Mouse (Mus musculus) thymus, adult 2 months (tissue): Measurements from ENCODE around the gene Rabep1.

Experiments
- CTCF ChIP-seq: fragments of 200-500 bp; IDR thresholded peaks from 2 replicates; pipeline ENCODE4 v1.5.1; 2012; ENCODE audit warnings: mild to moderate bottlenecking, control low read depth, low read length, moderate library complexity, borderline replicate concordance; ENCODE audit not compliant: control insufficient read depth, poor library complexity, insufficient read depth; ENCODE audit errors: extremely low read depth
- POLR2A ChIP-seq: fragments of 200-500 bp; IDR thresholded peaks from 2 replicates; pipeline ENCODE4 v1.6.1; 2012; ENCODE audit warnings: mild to moderate bottlenecking, low read length, control low read depth, moderate library complexity; ENCODE audit not compliant: control insufficient read depth, poor library complexity, insufficient read depth; ENCODE audit errors: extremely low read depth

DNA sequence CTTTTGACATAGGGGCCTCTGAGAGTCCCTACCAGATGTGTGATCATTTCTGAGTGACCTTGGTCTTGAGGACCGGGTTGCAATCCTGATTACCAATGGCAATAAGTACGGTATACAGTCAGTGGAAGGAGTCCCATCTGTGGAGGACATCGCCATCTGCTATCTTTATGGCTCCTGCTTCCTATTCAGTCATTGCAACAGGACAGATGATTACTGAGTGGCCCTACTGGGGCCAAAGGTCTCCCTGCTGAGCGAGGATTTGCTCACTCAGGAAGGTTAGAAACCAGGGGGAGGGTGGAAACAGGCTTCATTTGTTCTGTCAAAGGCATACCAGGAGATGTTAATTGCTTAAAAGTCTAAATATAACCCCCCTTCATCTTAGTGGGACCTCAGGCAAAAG lies 1.6 kb upstream of the Rabep1 start:
- no peak for TF ChIP-seq CTCF
- TF ChIP-seq POLR2A: no peak
